Mouse (Mus musculus): ENCODE measurements around the gene Tial1. TPM values are rescaled to one million over a fixed set of nuclear protein-coding genes. Genes with fewer than 3 reads are reported as not detected.

The Tial1 gene
- 10 to 100 TPM; 41.9 to 46.8 (median 44.8) TPM for total RNA-seq (2022)

DNA sequence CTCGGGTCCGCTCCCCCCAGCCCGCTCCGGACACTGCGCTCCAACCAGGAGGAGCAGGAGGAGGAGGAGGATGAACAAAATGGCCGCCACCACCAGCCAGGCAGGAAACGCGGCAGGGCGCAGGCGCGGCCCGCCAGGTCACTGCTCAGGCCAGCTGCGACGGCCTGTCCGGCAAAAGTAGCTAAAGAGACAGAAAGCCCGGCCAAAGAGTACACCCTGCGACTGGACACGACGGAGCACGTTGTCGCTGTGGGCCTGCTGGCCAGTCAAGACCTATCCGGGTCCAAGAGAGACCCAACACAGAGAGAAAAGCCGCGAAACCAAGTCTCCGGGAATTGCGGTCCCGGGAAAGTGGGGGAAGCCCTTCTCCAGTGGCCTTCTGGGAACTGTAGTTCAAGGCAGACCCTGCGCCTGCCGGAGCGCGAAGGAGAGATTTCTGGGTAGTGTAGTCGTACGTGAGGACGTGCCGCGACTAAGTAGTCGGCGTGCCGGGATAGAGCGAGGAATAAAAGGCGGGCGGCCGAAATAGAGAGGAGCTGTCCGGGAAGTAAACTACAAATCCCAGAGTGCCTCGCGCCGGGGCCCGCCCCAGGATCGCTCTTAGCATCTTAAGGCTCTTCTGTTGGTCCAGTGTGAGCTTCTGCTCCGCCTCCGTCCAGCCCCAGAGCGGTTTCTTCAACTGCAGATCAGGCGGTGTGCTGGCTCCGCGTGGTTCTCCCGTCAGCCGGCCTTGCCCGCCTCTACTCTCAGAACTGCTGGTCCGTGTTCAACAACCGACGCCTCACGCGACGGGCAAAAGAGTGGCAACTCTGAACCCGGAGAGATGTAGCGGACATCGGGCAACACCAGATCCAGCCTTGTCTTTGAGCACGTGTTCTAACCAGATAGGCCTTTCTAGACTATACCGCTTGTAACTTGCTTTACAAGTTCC is at the start of gene Tial1:
Gene Tial1, minus strand, starts transcription at position 433 of the 931 bp plus-strand sequence.
- peak; percentile 98 for DNase-seq (ENCODE audit: low spot score)

GRCm38 (mm10) chr7:128504091-128504490 is 42.6 kb upstream of the Tial1 start:
- no peak for DNase-seq (ENCODE audit: low spot score)

GRCm38 (mm10) chr7:128499801-128500200 is 38.3 kb upstream of the Tial1 start:
- DNase-seq (ENCODE audit: low spot score) = peak; percentile 21

GRCm38 (mm10) chr7:128494546-128494945 is 33.0 kb upstream of the Tial1 start:
- DNase-seq (ENCODE audit: low spot score) = no peak

- DNase-seq (ENCODE audit: low spot score) = no peak
Measured at GRCm38 (mm10) chr7:128488986-128489385, 27.5 kb upstream of the Tial1 start.

GRCm38 (mm10) chr7:128474322-128474721 is 12.8 kb upstream of the Tial1 start:
- DNase-seq (ENCODE audit: low spot score) = peak; percentile 80

- no peak for DNase-seq (ENCODE audit: low spot score)
Measured at GRCm38 (mm10) chr7:128462406-128462805, 889 bp upstream of the Tial1 start.

GRCm38 (mm10) chr7:128460865-128461228 is 670 bp downstream of the Tial1 start:
- no peak for DNase-seq (ENCODE audit: low spot score)

- DNase-seq (ENCODE audit: low spot score) = peak; percentile 34
Measured at GRCm38 (mm10) chr7:128460131-128460864, 1.2 kb downstream of the Tial1 start.

- DNase-seq (ENCODE audit: low spot score) = no peak
Measured at GRCm38 (mm10) chr7:128459791-128460130, 1.8 kb downstream of the Tial1 start.

DNA sequence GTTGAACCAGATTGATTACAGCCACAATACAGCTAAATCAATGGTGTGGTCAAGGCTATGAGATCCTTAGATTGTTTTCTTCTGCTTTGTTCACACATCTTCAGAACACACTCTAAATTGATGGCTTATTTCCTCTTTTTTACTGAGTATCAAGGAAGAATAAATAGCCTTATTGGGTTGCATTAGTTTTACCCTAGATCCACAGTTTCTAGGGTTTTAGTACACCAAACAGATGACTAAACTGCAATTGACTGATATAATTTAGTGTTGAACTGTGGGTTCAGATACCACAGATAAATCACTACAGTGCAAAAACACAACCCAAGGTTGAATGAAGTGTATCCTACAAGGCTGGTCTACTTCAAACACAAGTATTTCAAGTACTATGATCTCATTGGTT is 3.5 kb downstream of the Tial1 start:
- no peak for DNase-seq (ENCODE audit: low spot score)

GRCm38 (mm10) chr7:128452731-128453130 is 8.8 kb downstream of the Tial1 start:
- DNase-seq (ENCODE audit: low spot score) = no peak

DNA sequence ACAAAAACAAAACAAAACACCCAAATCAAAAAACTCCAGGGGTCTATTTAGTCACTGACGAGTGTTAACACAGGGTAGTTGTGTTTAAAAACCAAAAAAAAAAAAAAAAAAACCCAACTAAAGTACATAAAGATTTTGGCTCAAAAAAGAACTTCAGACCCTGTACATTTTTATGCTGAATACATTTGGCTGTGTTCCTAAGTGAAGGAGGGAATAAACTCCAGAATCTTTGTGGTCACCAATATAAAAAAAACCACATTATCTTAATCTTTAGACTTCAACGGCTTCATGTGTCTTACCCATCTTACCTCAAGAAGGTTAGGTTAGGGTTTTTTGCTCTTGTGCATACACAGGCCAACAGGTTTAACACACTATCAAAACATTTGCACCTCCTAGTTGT is 20.9 kb downstream of the Tial1 start:
- DNase-seq (ENCODE audit: low spot score) = no peak

- DNase-seq (ENCODE audit: low spot score) = no peak
Measured at GRCm38 (mm10) chr7:128439251-128439650, 22.3 kb downstream of the Tial1 start.

- no peak for DNase-seq (ENCODE audit: low spot score)
Measured at GRCm38 (mm10) chr7:128438131-128438530, 23.4 kb downstream of the Tial1 start.

- no peak for DNase-seq (ENCODE audit: low spot score)
Measured at GRCm38 (mm10) chr7:128433213-128433612, 28.3 kb downstream of the Tial1 start.

DNA sequence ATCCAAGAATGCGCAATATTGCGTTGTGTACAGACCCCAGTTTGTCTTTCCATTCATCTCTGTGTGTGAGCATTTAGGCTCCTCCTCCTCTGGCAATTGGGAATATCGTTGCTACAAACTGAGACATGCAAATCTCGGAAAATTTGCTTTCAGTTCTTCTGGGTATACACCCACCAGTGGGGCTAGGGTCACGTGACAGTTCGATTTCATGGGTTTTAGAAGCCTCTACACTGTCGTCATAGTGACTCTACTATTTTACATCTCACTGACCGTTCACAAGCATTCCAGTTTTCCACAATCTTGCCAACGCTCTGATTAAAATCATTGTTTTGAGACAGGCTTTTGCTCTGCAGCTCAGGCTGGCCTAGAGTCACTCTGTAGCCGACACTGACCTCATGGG is 28.9 kb downstream of the Tial1 start:
- no peak for DNase-seq (ENCODE audit: low spot score)

DNA sequence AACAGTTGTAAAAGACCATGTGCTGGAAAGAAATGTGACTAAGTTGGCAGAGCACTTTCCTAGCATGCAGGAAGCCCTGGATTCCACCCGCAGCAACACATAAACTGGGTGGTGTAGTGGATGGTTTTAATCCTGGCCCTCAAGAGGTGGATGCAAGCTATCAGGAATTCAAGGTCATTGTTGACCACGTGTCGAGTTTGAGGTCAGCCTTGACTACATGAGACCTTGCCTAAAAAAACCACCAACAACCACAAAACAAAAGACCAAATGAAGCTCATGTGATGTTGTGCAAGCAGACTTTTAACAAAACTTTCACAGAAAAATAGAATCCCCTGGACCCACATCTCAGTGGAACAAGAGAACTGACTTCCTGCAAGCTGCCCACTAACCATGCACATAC is 39.0 kb downstream of the Tial1 start:
- no peak for DNase-seq (ENCODE audit: low spot score)

- no peak for DNase-seq (ENCODE audit: low spot score)
Measured at GRCm38 (mm10) chr7:128421701-128422100, 39.8 kb downstream of the Tial1 start.

DNA sequence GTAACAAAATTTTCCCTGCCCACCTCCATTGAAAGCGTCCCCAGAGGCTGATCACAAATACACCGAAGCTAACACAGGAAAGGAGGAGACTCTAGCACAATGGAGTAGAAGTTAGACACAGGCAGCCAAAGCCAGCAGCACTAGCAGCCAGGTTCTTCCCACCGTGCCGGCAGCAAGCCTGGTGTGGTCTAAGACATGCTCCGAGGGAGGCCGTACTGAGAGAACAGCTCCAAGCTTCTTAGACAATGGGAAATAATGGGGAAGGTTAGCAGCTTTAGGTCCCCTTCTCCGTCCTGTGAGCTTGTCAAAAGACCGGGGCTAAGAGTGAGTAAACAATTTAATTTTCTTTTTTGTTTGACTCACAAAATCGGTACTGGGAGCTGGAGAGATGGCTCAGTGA is 41.8 kb downstream of the Tial1 start:
- no peak for DNase-seq (ENCODE audit: low spot score)

DNA sequence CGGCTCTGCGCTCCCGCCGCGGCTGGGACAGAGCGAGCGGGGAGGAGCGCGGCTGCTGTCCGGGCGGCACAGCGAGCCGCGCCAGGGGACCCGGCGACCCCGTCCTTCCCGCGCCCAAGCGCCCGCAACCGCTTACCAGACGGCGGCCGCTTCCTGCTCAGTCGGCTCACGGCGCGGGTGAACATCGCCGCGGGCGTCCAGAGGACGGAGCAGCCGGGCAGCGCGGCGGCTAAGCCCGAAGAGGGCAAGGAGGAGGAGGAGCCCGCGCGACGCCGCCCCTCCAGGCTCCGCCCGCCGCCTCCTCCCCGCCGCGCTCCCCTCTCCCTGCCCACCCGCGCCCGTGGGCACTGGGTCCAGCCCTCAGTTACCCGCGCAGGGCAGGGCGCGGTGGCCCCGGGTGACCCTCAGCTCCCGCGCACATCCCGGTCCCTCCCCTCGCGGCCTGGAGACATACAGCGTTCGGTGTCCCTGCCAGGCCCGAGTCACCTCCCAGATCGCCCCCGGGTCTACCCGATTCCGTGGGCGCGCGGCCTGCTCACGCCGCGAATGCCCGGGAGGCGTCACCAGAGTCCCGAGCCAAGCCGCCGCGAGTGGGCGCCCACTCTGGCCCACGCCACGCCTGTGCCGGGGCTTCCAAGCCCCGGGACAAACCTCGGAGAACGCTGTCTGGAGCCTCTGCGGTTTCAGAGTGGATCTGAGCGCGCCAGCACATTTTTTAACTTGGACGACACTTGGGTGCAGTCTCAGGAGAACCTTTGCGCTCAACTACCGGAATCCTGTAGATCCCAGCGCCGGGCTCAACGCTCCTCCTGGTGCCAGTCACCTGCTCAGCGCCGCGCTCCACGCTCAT is 43.4 kb downstream of the Tial1 start, which contains the start of gene Rgs10:
Gene Rgs10, minus strand, starts transcription at position 829 of the 850 bp plus-strand sequence.
- peak; percentile 35 for DNase-seq (ENCODE audit: low spot score)
